Mouse (Mus musculus): ENCODE measurements around the gene Cryba4. TPM values are rescaled to one million over a fixed set of nuclear protein-coding genes. Genes with fewer than 3 reads are reported as not detected.

Gene Cryba4
- polyA plus RNA-seq, 1 experiment from 2014 or later = 1.6 TPM

DNA sequence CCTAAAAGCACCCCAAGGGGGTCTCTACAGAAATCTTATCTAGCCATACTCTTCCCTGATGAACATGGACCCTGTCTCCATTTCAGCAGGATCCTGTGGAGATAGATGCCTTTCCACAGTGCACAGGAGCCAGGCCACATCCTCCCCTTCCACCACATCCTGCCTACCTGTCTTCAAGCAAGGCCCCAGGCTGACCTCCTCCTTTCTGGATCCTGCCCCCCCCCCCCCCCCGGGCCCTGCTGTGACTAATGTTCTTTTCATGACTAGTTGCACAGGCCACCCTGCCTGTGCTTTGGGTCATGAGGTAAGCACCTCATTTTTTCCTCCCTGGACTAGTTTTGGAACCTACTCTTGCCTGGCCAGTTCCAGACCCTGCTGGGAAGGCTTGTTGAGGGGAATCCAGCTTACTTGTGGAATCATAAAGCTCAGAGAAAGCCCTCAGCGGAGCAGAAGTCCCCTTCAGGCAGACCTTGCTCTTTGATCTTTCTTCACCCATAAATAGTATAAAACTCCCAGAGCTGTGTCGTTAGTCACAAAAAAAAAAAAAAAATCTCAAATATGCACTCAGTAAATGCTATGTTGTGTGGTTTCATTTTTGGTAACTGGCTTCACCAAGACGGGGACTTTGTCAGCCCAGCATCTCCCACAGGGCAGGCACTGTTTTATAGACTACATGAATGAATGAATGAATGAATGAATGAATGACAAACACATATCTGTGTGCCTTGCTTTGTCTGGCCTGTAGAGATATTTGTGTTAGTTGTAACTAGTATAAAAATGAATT lies 22.9 kb upstream of the Cryba4 start:
- 22% methylated on average over 4 of the region's 4 CpGs for WGBS
- Histone ChIP-seq H3K4me1 (peaks cover 39% of the 10 kb centered on the region), H3K9ac (no peak overlapping the region)

DNA sequence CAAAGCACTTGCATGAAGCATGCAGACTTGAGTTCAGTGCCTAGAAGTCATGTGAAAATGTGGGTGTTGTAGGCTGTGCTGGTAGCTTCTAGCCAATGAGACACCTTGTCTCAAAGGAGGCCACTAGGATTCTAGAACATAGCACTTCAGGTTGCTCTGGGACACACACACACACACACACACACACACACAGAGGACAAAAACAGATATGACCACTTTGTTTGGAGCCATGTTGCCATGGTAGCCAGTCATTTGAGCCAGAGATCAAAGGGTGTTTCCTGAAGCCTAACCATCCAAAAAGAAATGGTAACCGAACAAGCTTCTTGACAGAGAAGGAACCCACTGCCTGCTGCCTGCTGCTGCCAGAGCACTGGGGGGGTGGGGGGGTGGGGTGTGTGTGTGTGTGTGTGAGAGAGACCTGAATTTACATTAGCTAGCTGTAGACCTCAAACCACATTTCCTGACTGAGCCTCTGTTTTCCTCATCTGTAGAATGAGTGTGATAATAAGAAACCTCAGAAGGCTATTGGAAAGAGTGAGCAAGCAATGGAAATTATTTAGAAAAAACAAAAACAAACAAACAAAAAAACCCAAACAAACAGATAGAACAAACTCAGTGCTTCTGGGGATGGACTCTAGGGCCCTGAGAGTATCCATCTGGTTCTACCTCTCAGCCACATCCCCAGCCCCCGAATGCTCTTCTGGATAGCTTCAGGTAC lies 21.6 kb upstream of the Cryba4 start:
- H3K4me1 ChIP-seq = peaks cover 26% of the 10 kb centered on the region
- H3K27ac ChIP-seq = no peak overlapping the region
- H3K27me3 ChIP-seq = peaks cover 16% of the 10 kb centered on the region
- no peak for ATAC-seq (ENCODE audit: insufficient number of reproducible peaks, low FRiP score, low TSS enrichment, low read depth)
- no peak overlapping the region for H3K9ac ChIP-seq
- H3K4me3 ChIP-seq = no peak overlapping the region
- no peak overlapping the region for H3K4me2 ChIP-seq
- H3K36me3 ChIP-seq = no peaks in the 10 kb centered on the region
- no peaks in the 10 kb centered on the region for H3K9me3 ChIP-seq
- WGBS = 52% methylated on average over 2 of the region's 2 CpGs

More for the DNA sequence above, 22.9 kb upstream of the Cryba4 start:
- H3K4me3 ChIP-seq = peak overlapping the region; percentile 80; the same call in 1 of the 2 replicates
- no peaks in the 10 kb centered on the region for H3K36me3 ChIP-seq
- peaks cover 9% of the 10 kb centered on the region for H3K27me3 ChIP-seq
- H3K4me2 ChIP-seq = peak overlapping the region; percentile 84
- ATAC-seq (ENCODE audit: insufficient number of reproducible peaks, low FRiP score, low TSS enrichment, low read depth) = no peak
- H3K9me3 ChIP-seq = no peaks in the 10 kb centered on the region
- H3K27ac ChIP-seq = no peak overlapping the region

DNA sequence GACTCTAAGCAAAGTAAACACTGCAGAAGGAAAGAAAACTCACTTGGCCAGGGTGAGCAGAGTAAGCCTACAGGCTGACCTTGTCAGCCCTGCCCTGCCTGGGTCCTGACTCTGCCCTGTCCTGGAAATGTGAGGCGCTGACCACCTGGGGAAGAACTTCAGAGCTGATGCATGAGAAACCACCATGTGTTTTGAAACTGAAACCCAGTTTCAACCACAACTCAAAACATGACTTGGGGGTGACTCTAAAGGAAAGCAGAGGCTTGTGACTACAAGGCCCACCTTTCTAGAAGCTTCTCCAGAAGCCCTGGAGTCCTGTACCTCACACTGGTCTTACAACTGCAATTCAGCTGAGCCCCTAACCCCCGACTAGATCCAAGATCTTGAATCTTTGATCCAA lies 20.6 kb upstream of the Cryba4 start:
- Histone ChIP-seq H3K27ac (no peak overlapping the region), H3K9me3 (no peaks in the 10 kb centered on the region), H3K36me3 (no peaks in the 10 kb centered on the region), H3K9ac (no peak overlapping the region), H3K4me2 (no peak overlapping the region), H3K4me3 (no peak overlapping the region), H3K27me3 (peaks cover 26% of the 10 kb centered on the region), H3K4me1 (peaks cover 16% of the 10 kb centered on the region; the same call in 1 of the 2 replicates)
- ATAC-seq (ENCODE audit: insufficient number of reproducible peaks, low FRiP score, low TSS enrichment, low read depth) = no peak
- 69% methylated on average over 2 of the region's 2 CpGs for WGBS

GRCm38 (mm10) chr5:112270764-112271541 lies 18.6 kb upstream of the Cryba4 start:
- no peak overlapping the region for H3K9ac ChIP-seq
- peaks cover 34% of the 10 kb centered on the region for H3K27me3 ChIP-seq
- 44% methylated on average over 24 of the region's 24 CpGs for WGBS
- H3K27ac ChIP-seq = no peak overlapping the region
- no peak overlapping the region for H3K4me3 ChIP-seq
- H3K36me3 ChIP-seq = no peaks in the 10 kb centered on the region
- H3K4me1 ChIP-seq = peaks cover 9% of the 10 kb centered on the region; the same call in 1 of the 2 replicates
- no peaks in the 10 kb centered on the region for H3K9me3 ChIP-seq
- ATAC-seq (ENCODE audit: insufficient number of reproducible peaks, low FRiP score, low TSS enrichment, low read depth) = no peak
- H3K4me2 ChIP-seq = no peak overlapping the region

DNA sequence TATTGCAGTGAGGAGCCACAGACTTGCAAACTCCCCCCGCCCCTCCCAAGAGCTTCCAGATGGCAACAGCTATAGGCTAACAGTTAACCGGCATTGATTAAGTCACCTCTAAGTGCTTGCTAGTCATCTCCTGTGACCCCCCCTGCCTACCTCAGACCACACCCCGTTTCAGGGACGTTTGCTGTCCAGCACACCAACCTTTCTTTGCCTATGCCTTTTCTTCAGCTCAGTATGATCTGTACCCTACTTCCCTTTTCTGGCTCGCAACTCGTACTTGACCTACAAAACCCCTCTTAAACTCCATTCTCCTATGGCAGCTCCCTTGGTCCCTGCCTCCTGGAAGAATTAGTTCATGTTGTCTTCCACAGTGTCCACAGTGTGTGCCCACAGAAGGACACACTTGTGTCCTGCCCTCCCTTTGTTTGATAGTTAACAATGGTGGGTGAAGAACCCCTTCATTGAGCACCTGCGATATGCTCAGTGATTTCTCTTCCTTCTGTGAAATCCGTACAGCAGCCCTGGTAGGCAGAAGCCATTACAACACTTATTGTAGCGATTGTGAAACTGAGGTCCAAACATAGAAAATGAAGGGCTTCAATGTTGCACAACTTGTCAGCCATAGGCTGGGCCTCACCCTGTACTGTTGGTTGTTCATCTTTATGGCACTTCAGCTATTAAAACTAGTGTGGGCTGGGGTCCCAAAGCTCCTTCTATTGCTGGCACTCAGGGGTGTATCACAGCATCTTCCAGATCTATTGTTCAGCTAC lies 13.9 kb upstream of the Cryba4 start:
- H3K4me2 ChIP-seq = peak overlapping the region; percentile 21; the same call in 1 of the 2 replicates
- no peaks in the 10 kb centered on the region for H3K36me3 ChIP-seq
- H3K9ac ChIP-seq = no peak overlapping the region
- peaks cover 31% of the 10 kb centered on the region for H3K27me3 ChIP-seq
- no peak; the same call in 1 of the 2 replicates for ATAC-seq (ENCODE audit: insufficient number of reproducible peaks, low FRiP score, low TSS enrichment, low read depth)
- no peak overlapping the region for H3K27ac ChIP-seq
- H3K9me3 ChIP-seq = no peaks in the 10 kb centered on the region
- no peak overlapping the region for H3K4me3 ChIP-seq
- H3K4me1 ChIP-seq = peaks cover 5% of the 10 kb centered on the region; the same call in 1 of the 2 replicates
- 50% methylated on average over 9 of the region's 9 CpGs for WGBS

DNA sequence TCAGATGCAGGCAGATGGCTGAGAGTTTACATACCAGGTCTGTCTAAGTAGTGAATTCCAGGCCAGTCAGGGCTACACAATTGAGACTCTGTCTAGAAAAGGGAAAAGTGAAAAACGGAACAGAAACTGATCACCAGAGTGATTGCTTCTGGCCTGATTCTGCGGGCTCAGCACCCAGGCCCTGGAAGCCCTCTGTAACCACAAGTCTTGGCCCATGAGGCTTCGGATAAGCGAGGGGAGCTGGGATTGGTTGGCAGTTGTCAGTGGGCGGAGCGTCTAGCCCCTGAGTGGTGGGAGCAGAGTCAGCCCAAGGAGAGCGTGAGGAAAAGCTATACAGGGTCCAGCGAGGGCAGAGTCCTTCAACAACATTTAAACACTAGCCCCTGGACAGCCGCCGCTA lies 13.2 kb upstream of the Cryba4 start:
- no peak overlapping the region for H3K4me3 ChIP-seq
- peaks cover 29% of the 10 kb centered on the region for H3K27me3 ChIP-seq
- no peaks in the 10 kb centered on the region for H3K36me3 ChIP-seq
- H3K4me1 ChIP-seq = peaks cover 5% of the 10 kb centered on the region; the same call in 1 of the 2 replicates
- no peak overlapping the region for H3K9ac ChIP-seq
- ATAC-seq (ENCODE audit: insufficient number of reproducible peaks, low FRiP score, low TSS enrichment, low read depth) = peak; percentile 45; the same call in 1 of the 2 replicates
- no peak overlapping the region for H3K27ac ChIP-seq
- 8% methylated on average over 10 of the region's 10 CpGs for WGBS
- H3K4me2 ChIP-seq = peak overlapping the region; percentile 21; the same call in 1 of the 2 replicates
- H3K9me3 ChIP-seq = no peaks in the 10 kb centered on the region

- 84% methylated on average over 5 of the region's 5 CpGs for WGBS
- Histone ChIP-seq H3K36me3 (no peaks in the 10 kb centered on the region), H3K27ac (no peak overlapping the region), H3K27me3 (peaks cover 26% of the 10 kb centered on the region), H3K9ac (no peak overlapping the region), H3K4me3 (no peak overlapping the region), H3K4me2 (no peak overlapping the region), H3K9me3 (no peaks in the 10 kb centered on the region), H3K4me1 (peaks cover 5% of the 10 kb centered on the region; the same call in 1 of the 2 replicates)
- ATAC-seq (ENCODE audit: insufficient number of reproducible peaks, low FRiP score, low TSS enrichment, low read depth) = no peak
Measured at GRCm38 (mm10) chr5:112265110-112265509, 12.8 kb upstream of the Cryba4 start.

DNA sequence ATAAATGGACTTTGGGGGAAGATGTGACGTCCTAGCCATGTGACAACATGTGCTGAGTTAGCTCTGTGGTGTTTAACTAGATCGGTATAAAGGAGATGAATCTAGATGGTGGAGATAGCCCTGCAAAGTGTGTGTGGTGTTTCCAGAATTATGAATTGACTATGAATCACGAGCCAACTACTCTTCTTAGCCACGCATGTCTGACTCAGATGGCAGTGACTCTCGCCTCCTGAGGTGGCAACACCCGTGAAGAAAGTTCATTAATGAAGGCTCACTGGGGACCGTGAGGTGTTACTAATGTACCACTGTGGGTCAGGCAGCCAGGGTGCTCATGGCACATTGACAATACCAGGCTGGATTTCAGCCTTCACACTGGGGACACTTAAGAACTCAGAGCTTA lies 11.8 kb upstream of the Cryba4 start:
- Histone ChIP-seq H3K4me2 (no peak overlapping the region), H3K27me3 (peaks cover 23% of the 10 kb centered on the region), H3K27ac (no peak overlapping the region), H3K4me3 (no peak overlapping the region), H3K9ac (no peak overlapping the region), H3K9me3 (no peaks in the 10 kb centered on the region), H3K36me3 (no peaks in the 10 kb centered on the region), H3K4me1 (peaks cover 5% of the 10 kb centered on the region; the same call in 1 of the 2 replicates)
- 74% methylated on average over 7 of the region's 7 CpGs for WGBS
- ATAC-seq (ENCODE audit: insufficient number of reproducible peaks, low FRiP score, low TSS enrichment, low read depth) = no peak

GRCm38 (mm10) chr5:112260818-112261217 lies 8.5 kb upstream of the Cryba4 start:
- no peak for ATAC-seq (ENCODE audit: insufficient number of reproducible peaks, low FRiP score, low TSS enrichment, low read depth)
- Histone ChIP-seq H3K9me3 (no peaks in the 10 kb centered on the region), H3K4me1 (peaks cover 12% of the 10 kb centered on the region), H3K9ac (no peak overlapping the region), H3K4me2 (no peak overlapping the region), H3K36me3 (no peaks in the 10 kb centered on the region), H3K27ac (no peak overlapping the region), H3K27me3 (0 out of 2 replicates have a peak, but pooled peaks cover 2% of the 10 kb centered on the region), H3K4me3 (no peak overlapping the region)
- 74% methylated on average over 3 of the region's 3 CpGs for WGBS

- Histone ChIP-seq H3K9ac (no peak overlapping the region), H3K4me2 (no peak overlapping the region), H3K4me1 (peaks cover 16% of the 10 kb centered on the region), H3K27ac (no peak overlapping the region), H3K27me3 (0 out of 2 replicates have a peak, but pooled peaks cover 2% of the 10 kb centered on the region), H3K36me3 (no peaks in the 10 kb centered on the region), H3K9me3 (no peaks in the 10 kb centered on the region), H3K4me3 (no peak overlapping the region)
- 86% methylated on average over 16 of the region's 16 CpGs for WGBS
- ATAC-seq (ENCODE audit: insufficient number of reproducible peaks, low FRiP score, low TSS enrichment, low read depth) = no peak
Measured at GRCm38 (mm10) chr5:112259862-112260650, 7.7 kb upstream of the Cryba4 start.
